Mouse (Mus musculus) activated CD4-positive, CD25-positive, alpha-beta regulatory T cell, adult 4 months (primary cell): ENCODE data around the gene Prkcq. TPM values are rescaled to one million over a fixed set of nuclear protein-coding genes. Genes with fewer than 3 reads are reported as not detected.

Source experiments
- ATAC-seq: one replicate; pipeline ENCODE4 v1.8.0; 2017
- polyA plus RNA-seq, 2 experiments: library from polyadenylated mRNA; unstranded; fragments of 100-300 nt; shearing (Covaris generic); gene quantifications; one replicate each; pipeline ENCODE4 v1.2.1; 2017

Prkcq gene
- polyA plus RNA-seq: 100 to 1,000 TPM; 118 to 125 TPM

GRCm38 (mm10) chr2:11171754-11172501, at the start of gene Prkcq:
Gene Prkcq, plus strand, starts transcription at chr2:11172108.
- ATAC-seq: no peak

- no peak for ATAC-seq
These were observed 41.0 kb upstream of the Prkcq start for GRCm38 (mm10) chr2:11130881-11131280.

GRCm38 (mm10) chr2:11135718-11136117, 36.2 kb upstream of the Prkcq start:
- peak; percentile 46 for ATAC-seq

GRCm38 (mm10) chr2:11138076-11138475, 33.8 kb upstream of the Prkcq start:
- ATAC-seq: no peak

GRCm38 (mm10) chr2:11139518-11140152, 32.3 kb upstream of the Prkcq start:
- ATAC-seq: no peak

- no peak for ATAC-seq
These were observed 31.5 kb upstream of the Prkcq start for GRCm38 (mm10) chr2:11140385-11140784.

GRCm38 (mm10) chr2:11149091-11149490, 22.8 kb upstream of the Prkcq start:
- no peak for ATAC-seq

- ATAC-seq: no peak
These were observed 20.9 kb upstream of the Prkcq start for GRCm38 (mm10) chr2:11150975-11151374.

- ATAC-seq: no peak
These were observed 20.1 kb upstream of the Prkcq start for GRCm38 (mm10) chr2:11151655-11152323.

GRCm38 (mm10) chr2:11159641-11160040, 12.3 kb upstream of the Prkcq start:
- peak; percentile 78 for ATAC-seq

- peak; percentile 56 for ATAC-seq
These were observed 11.2 kb upstream of the Prkcq start for GRCm38 (mm10) chr2:11160696-11161095.

GRCm38 (mm10) chr2:11161336-11161735, 10.6 kb upstream of the Prkcq start:
- ATAC-seq: peak; percentile 48

GRCm38 (mm10) chr2:11162701-11163100, 9.2 kb upstream of the Prkcq start:
- no peak for ATAC-seq

GRCm38 (mm10) chr2:11164170-11164569, 7.7 kb upstream of the Prkcq start:
- ATAC-seq: no peak

GRCm38 (mm10) chr2:11169721-11170335, 2.1 kb upstream of the Prkcq start:
- ATAC-seq: peak; percentile 37

GRCm38 (mm10) chr2:11172831-11173414, 1.0 kb downstream of the Prkcq start:
- ATAC-seq: no peak

- peak; percentile 40 for ATAC-seq
These were observed 1.6 kb downstream of the Prkcq start for GRCm38 (mm10) chr2:11173521-11173920.

GRCm38 (mm10) chr2:11174101-11174500, 2.2 kb downstream of the Prkcq start:
- ATAC-seq: no peak

GRCm38 (mm10) chr2:11177880-11178279, 6.0 kb downstream of the Prkcq start:
- ATAC-seq: no peak

- peak; percentile 84 for ATAC-seq
These were observed 9.6 kb downstream of the Prkcq start for GRCm38 (mm10) chr2:11181510-11181909.

- peak; percentile 15 for ATAC-seq
These were observed 10.2 kb downstream of the Prkcq start for GRCm38 (mm10) chr2:11182096-11182495.

- no peak for ATAC-seq
These were observed 12.1 kb downstream of the Prkcq start for GRCm38 (mm10) chr2:11183991-11184390.

- no peak for ATAC-seq
These were observed 14.7 kb downstream of the Prkcq start for GRCm38 (mm10) chr2:11186586-11186985.
